Mouse (Mus musculus) bone marrow, adult 2 months (tissue): ENCODE measurements at regions not wholly inside any gene's neighbourhood (a gene's known extent, or its start where the extent isn't known, plus 50 kb on each side); places are given as distances from the start of the nearest gene placed in this dataset.

Experiments used
- H3K27ac ChIP-seq: fragments of 200-500 bp; 2 replicates; pipeline ENCODE4 v1.5.1; 2012; ENCODE audit warnings: low read depth, mild to moderate bottlenecking, control low read depth, inconsistent platforms, low read length; ENCODE audit not compliant: control insufficient read depth, poor library complexity, insufficient read depth
- H3K4me1 ChIP-seq: fragments of 200-500 bp; 2 replicates; pipeline ENCODE4 v1.6.1; 2011; ENCODE audit warnings: low read length; ENCODE audit not compliant: control insufficient read depth, insufficient read depth
- H3K4me3 ChIP-seq: fragments of 200-500 bp; replicated peaks from 2 replicates; pipeline ENCODE3; 2011; ENCODE audit warnings: mild to moderate bottlenecking, low read depth, low read length, control low read depth; ENCODE audit not compliant: control insufficient read depth
- CTCF ChIP-seq: fragments of 200-500 bp; IDR thresholded peaks from 2 replicates; pipeline ENCODE4 v1.5.1; 2011; ENCODE audit warnings: low read length, control low read depth; ENCODE audit not compliant: control insufficient read depth, insufficient read depth
- POLR2A ChIP-seq: fragments of 200-500 bp; IDR thresholded peaks from 2 replicates; pipeline ENCODE4 v1.6.1; 2011; ENCODE audit warnings: low read depth, mild to moderate bottlenecking, control low read depth, low read length, borderline replicate concordance; ENCODE audit not compliant: control insufficient read depth
- WGBS: fragments of 180-500 bp; shearing (Covaris S2); methylation state at CpG from one replicate; pipeline ENCODE4 v1.1.7; 2018; 5-methylcytosine and 5-hydroxymethylcytosine counted together

DNA sequence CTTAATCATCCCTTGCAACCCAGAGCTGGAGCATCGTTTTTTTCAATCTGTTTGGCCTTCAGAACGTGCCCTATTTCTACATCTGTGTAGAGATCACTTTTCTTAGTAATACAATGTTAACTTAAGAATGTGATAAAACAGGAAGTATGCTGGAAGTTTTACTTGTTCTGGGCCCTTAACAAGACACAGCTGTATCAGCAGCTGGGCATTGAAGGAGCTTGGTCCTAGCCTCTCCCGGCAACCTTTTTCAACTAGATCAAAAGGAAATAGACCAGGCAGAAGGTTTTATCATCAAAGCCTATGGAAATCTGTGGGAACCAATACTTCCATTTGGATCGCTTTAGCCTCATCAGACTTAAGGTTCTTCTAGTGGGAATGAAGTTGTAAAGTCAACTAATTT, 317.9 kb downstream of the Ndfip2 start:
- H3K4me3 ChIP-seq: no peak overlapping the region
- no peaks in the 10 kb centered on the region for H3K4me1 ChIP-seq
- TF ChIP-seq CTCF (no peak), POLR2A (no peak)
- no peak overlapping the region for H3K27ac ChIP-seq
- WGBS: 68% methylated on average over 4 of the region's 4 CpGs

DNA sequence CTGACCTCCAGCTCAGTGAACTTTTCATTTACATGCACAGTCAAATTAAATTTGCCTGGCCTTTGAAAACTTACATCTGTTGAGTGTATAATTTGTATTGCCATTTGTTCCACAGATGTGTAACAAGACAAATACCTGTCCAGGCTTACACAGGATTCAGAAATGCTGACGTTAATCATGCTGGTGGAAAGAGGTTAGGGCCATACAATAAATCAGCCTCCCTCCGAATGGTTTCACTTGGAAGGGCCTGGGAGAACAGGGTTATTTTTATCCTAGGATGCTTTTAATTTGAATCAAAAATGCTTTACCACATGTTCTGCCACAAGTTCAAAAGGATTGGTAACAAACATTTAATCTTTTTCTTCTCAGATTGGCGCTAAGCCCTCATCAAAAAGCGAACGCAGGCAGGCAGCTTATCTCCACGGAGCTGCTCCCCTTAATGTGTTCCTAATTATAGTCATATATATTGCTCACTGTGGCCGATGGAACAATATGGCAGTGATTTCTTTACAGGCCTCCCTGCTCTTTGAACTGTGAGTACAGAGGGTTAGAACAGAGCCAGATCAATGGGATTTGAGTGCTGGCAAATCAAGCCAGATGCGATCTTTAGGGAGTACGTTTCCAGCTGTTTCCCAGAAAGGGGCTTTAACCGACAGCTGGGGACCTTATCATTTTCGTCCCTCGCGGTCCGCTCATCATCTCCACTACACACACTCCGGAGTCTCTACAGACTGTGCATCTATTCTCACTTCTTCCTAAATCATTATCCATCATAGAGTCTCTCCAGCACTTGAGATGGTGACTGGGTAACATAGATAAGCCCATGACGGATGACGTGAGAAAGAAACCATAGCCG, 313.9 kb downstream of the Ndfip2 start:
- H3K27ac ChIP-seq: no peak overlapping the region
- WGBS: 86% methylated on average over 18 of the region's 18 CpGs
- H3K4me3 ChIP-seq: no peak overlapping the region
- TF ChIP-seq CTCF: no peak
- no peak for TF ChIP-seq POLR2A
- no peaks in the 10 kb centered on the region for H3K4me1 ChIP-seq

DNA sequence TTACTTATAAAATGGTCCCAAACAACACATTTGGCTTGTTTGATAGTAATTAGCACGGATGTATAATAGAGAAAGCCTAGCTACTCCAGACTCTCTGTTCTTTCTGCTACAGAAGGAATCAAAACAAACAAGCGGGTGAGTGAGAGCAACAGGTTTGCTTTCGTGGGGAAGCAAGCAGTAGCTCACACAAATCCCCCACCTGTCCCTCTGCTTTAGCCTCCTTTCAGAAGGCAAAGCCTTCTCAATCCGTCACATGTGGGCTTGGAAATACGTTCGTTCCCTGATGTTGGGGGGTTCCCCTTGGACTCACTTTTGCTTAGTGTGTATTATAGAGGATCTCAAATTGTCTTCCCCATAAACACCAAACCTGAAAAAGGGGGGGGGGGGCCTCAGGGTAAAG, 311.8 kb downstream of the Ndfip2 start:
- H3K4me1 ChIP-seq: no peaks in the 10 kb centered on the region
- 79% methylated on average over 6 of the region's 6 CpGs for WGBS
- no peak overlapping the region for H3K27ac ChIP-seq
- TF ChIP-seq CTCF: no peak
- TF ChIP-seq POLR2A: no peak
- no peak overlapping the region for H3K4me3 ChIP-seq

DNA sequence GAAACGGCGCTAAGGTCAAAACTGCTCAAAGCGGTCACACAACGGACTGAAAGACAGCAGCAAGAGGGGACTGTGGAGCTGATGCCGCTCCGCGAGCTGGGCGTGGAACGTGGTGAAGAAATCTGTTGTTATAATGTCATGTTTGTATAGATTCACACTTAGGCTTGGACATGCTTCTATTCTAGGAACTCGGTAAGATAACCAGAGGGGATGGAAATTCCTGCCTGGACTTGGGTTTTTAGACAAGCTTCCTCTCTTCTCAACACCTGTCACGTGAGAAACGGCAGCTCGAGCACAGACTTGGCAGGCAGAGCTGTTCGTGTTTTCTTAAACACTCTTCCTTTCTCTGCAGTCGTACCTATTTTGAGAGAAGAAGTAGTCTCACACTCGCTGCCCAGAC, 307.5 kb downstream of the Ndfip2 start:
- TF ChIP-seq POLR2A (no peak), CTCF (no peak)
- no peaks in the 10 kb centered on the region for H3K4me1 ChIP-seq
- 45% methylated on average over 16 of the region's 16 CpGs for WGBS
- no peak overlapping the region for H3K27ac ChIP-seq
- H3K4me3 ChIP-seq: no peak overlapping the region

DNA sequence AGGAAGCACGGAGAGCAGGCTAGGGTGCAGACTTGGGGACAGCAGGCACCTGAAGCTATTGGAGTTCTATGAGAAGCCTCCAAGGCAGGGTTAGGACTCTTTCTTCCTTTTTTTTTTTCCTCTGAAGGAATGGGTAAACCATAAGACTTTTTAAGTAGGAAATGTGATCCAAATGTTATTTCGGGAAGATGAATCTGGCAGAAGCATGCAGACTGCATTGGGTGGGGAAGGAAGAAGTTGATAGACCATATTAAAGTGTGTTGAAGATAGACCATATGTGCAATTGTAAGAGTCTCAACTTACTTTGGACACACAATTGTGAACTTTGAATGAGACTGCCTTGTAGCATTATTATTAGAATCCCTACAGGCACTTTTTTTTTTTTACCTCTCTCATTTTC, 304.5 kb downstream of the Ndfip2 start:
- H3K4me1 ChIP-seq: no peaks in the 10 kb centered on the region
- H3K27ac ChIP-seq: no peak overlapping the region
- WGBS: 88% methylated on average over 2 of the region's 2 CpGs
- no peak overlapping the region for H3K4me3 ChIP-seq
- TF ChIP-seq POLR2A: no peak
- TF ChIP-seq CTCF: no peak

DNA sequence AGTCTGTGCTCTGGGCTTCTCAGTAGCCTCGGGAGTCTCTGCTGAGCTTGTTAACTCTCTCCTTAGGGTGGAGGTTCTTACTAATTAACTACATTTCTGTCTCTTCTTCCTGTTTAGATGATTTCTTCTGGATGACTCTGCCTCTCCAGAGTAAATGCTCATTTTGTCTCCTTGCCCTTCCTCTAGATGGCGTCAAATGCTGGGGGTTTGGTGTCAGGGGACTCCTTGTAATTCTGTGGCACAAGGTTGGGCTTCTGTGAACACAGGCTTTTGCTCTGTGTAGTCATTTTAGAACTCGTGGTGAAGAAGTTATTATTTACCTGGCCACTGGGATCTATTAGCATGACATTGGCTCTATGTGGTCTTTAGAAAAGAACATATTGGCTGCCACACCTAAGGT, 298.4 kb downstream of the Ndfip2 start:
- WGBS: 47% methylated on average over 3 of the region's 3 CpGs
- Histone ChIP-seq H3K4me1 (no peaks in the 10 kb centered on the region), H3K4me3 (no peak overlapping the region), H3K27ac (no peak overlapping the region)
- TF ChIP-seq POLR2A (no peak), CTCF (no peak)

DNA sequence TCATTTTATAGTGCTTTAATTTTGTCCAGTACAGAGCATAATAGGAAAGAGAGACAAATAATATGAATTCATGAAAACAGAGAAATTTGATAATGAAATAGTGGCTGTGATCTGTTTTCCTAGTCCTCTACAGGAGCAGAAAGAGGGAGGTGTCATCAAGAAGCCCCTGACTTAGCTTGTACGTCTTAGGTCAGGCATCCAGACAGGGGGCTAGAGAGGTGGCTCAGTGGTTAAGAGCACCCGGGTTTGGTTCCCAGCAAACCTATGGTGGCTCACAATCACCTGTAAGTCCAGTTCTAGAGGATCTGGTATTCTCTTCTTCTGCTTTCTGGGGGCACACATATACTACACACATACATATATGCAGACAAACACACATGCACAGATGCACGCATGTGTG, 285.7 kb downstream of the Ndfip2 start:
- no peak for TF ChIP-seq POLR2A
- no peak for TF ChIP-seq CTCF
- no peaks in the 10 kb centered on the region for H3K4me1 ChIP-seq
- WGBS: 73% methylated on average over 3 of the region's 3 CpGs
- no peak overlapping the region for H3K27ac ChIP-seq
- H3K4me3 ChIP-seq: no peak overlapping the region

DNA sequence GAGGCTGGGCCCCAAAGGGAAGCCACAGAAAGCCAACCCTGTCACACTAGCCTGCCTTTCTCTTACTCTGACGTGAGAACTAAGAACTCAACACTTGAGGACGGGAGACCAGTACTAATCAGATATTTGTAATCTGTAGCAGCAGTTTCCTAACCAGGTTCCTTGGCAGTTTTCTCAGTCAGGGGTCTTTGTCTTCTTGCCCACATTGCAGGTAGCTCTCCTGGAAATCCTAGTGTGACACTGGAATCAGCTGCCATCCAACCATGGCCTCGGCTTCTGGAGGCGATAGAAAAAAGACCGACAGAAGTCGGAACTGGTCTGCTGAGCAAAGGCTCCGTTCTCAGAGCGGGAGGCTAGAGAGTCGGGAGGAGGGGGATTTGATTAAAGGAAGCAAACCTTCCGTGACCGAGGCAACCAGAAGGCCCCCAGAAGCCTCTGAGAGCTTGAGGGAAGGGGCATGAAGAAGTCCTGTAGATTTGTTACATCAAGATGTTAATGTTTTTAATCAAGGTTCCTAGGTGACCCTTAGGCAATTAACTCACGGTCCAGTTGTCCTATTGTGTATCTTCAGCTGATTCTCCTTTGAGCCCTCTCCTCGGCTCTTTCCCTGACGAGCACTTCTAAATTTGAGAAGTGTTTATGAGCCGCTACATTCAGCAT, 284.2 kb downstream of the Ndfip2 start:
- TF ChIP-seq POLR2A (no peak), CTCF (no peak)
- Histone ChIP-seq H3K4me3 (no peak overlapping the region), H3K4me1 (no peaks in the 10 kb centered on the region), H3K27ac (no peak overlapping the region)
- WGBS: 39% methylated on average over 15 of the region's 15 CpGs

DNA sequence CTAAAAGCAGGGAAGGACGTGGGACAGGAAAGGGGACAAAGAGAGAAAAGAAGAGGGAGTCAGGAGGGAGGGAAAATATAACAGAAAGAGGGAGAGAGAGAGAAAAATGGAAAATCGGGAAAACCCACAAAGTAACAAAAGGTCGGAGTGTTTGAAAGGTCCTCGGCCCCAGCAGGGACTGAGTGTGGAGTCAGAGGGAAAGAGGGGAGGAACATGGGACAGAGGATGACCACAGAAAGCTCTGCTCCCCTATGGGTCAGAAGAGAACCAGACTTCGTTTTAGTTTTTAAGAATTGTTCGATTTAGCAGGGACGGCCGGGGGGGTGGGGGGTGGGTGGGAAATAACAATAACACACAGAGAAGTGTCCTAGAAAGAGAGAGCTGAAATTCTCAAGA, 283.7 kb downstream of the Ndfip2 start:
- H3K4me1 ChIP-seq: no peaks in the 10 kb centered on the region
- no peak overlapping the region for H3K4me3 ChIP-seq
- WGBS: 74% methylated on average over 8 of the region's 8 CpGs
- TF ChIP-seq CTCF (no peak), POLR2A (no peak)
- H3K27ac ChIP-seq: no peak overlapping the region
